Mouse (Mus musculus) limb, embryonic 11.5 days (tissue): Measurements from ENCODE around the gene Hmcn1. TPM values are rescaled to one million over a fixed set of nuclear protein-coding genes. Genes with fewer than 3 reads are reported as not detected.

Experiments used
- ATAC-seq: fragments of 200-750 bp; cut with Nextera tagmentation; 2 replicates; pipeline ENCODE4 v1.8.0; 2017; ENCODE audit warnings: low read depth; ENCODE audit not compliant: insufficient number of reproducible peaks, low FRiP score, low TSS enrichment
- DNase-seq: peaks from one replicate; pipeline ENCODE4 v3.0.0-alpha.2; 2015; ENCODE audit warnings: low spot score
- H3K27ac ChIP-seq: fragments of 300-500 bp; sonication (generic); replicated peaks from 2 replicates; pipeline ENCODE4 v1.5.1; 2014; ENCODE audit warnings: low read depth, mild to moderate bottlenecking, low read length
- H3K27me3 ChIP-seq: fragments of 300-500 bp; sonication (generic); 2 replicates; pipeline ENCODE4 v1.6.1; 2014; ENCODE audit warnings: mild to moderate bottlenecking, low read length, mixed read lengths; ENCODE audit not compliant: control insufficient read depth, insufficient read depth
- H3K36me3 ChIP-seq: fragments of 300-500 bp; sonication (generic); 2 replicates; pipeline ENCODE4 v1.6.1; 2014; ENCODE audit warnings: mild to moderate bottlenecking, low read length, moderate library complexity, mixed read lengths; ENCODE audit not compliant: control insufficient read depth, insufficient read depth
- H3K4me1 ChIP-seq: fragments of 300-500 bp; sonication (generic); 2 replicates; pipeline ENCODE4 v1.6.1; 2014; ENCODE audit warnings: low read length, mixed read lengths; ENCODE audit not compliant: control insufficient read depth, insufficient read depth
- H3K4me2 ChIP-seq: fragments of 300-500 bp; sonication (generic); 2 replicates; pipeline ENCODE4 v1.6.1; 2014; ENCODE audit warnings: low read depth, mild to moderate bottlenecking, moderate library complexity; ENCODE audit not compliant: severe bottlenecking
- H3K4me3 ChIP-seq: fragments of 300-500 bp; sonication (generic); 2 replicates; pipeline ENCODE4 v1.5.1; 2014; ENCODE audit warnings: low read depth, low read length
- H3K9ac ChIP-seq: fragments of 300-500 bp; sonication (generic); 2 replicates; pipeline ENCODE4 v1.6.1; 2014; ENCODE audit warnings: mild to moderate bottlenecking, low read length
- H3K9me3 ChIP-seq: fragments of 300-500 bp; sonication (generic); 2 replicates; pipeline ENCODE4 v1.6.1; 2016; ENCODE audit warnings: low read length; ENCODE audit not compliant: control insufficient read depth
- WGBS: fragments of 180-500 bp; shearing (Covaris S2); extraction: QIAGEN DNeasy Blood & Tissue Kit; methylation state at CpG from one replicate; pipeline ENCODE4 v1.1.7; 2014; 5-methylcytosine and 5-hydroxymethylcytosine counted together
- polyA plus RNA-seq: library from polyadenylated mRNA; unstranded; fragments of >200 nt; fragmentation: Nextera tagmentation; extraction: Ambion mirVana; gene quantifications from 2 replicates; pipeline ENCODE4 v1.2.1, GENCODE M21; 2014

Hmcn1 gene
- polyA plus RNA-seq, 1 experiment from 2014 or later, result 28.0 TPM

DNA sequence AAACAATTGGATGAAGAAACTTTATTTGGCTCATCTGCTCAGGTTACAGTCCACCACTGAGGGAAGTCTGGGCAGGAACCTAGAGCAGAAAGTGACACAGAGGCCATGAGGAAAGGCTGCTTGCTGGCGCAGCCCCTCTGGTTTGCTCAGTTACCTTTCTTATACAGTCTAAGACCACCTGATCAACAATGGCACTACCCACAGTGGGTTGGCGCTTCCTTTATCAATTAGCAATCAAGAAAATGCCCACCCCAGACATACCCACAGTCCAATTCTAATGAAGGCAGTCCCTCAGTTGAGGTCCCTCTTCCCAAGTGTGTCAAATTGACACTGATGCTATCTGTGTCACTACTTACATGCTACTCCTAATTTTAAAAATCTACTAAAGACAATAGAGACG, 14.6 kb downstream of the Hmcn1 start:
- H3K36me3 ChIP-seq, result no peaks in the 10 kb centered on the region
- H3K9ac ChIP-seq, result no peak overlapping the region
- DNase-seq (no peak), ATAC-seq (no peak)
- no peaks in the 10 kb centered on the region for H3K4me1 ChIP-seq
- no peak overlapping the region for H3K4me2 ChIP-seq
- no peak overlapping the region for H3K4me3 ChIP-seq
- no peaks in the 10 kb centered on the region for H3K27me3 ChIP-seq
- no peak overlapping the region for H3K27ac ChIP-seq
- no peaks in the 10 kb centered on the region for H3K9me3 ChIP-seq
- WGBS, result 93% methylated on average over 3 of the region's 3 CpGs

DNA sequence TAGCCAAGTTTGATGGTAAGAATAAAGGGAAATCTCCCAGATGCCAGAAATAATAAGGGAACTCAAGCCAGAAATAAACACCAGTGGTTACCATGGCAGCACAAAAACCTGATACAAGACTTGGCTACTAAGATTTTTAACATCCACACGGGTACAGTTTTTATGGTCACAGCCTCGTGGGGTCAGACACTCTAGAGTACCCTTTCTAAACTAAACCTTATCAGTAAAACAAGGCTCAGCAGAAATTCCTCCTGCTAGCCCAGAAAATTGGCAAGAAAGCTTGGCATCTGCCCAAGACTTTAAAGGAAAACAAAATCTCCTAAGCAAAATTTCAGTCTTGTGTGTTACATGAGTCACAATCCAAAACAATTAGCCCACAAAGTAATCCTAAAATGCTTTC, 17.0 kb downstream of the Hmcn1 start:
- Histone ChIP-seq H3K4me1 (no peaks in the 10 kb centered on the region), H3K36me3 (no peaks in the 10 kb centered on the region), H3K9ac (no peak overlapping the region), H3K4me2 (no peak overlapping the region), H3K9me3 (no peaks in the 10 kb centered on the region), H3K27me3 (no peaks in the 10 kb centered on the region), H3K27ac (no peak overlapping the region), H3K4me3 (no peak overlapping the region)
- no peak for DNase-seq
- ATAC-seq, result no peak
- WGBS, result 30% methylated on average over 2 of the region's 2 CpGs

DNA sequence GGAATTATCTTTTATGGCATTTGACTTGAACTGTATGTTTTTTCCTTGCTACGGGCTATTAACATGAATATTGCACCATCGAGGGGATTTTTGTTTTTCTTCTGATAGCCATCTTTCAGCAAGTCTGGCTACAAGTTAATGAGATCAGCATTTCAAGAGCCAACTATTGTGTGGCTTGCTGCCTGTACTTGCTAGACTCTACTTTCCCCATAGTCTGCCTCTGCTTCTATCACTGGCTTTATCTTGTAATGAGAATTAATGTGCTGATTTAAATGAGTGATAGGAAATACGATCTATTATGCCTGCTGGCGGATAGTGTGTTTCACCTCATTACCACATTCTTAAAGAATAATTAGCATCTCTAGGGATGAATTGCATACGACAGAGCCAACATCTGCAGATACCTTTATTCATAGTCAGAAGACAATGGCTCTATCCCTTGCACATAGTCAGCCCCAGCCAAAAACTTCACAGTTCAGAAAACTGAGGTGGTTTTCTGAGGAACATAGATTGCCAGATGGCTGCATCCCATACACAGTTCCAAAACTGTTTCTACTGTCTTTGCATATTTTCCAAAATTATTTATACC, 33.7 kb downstream of the Hmcn1 start:
- Histone ChIP-seq H3K4me1 (no peaks in the 10 kb centered on the region), H3K27ac (no peak overlapping the region), H3K36me3 (no peaks in the 10 kb centered on the region), H3K4me3 (no peak overlapping the region), H3K9ac (no peak overlapping the region), H3K4me2 (no peak overlapping the region), H3K27me3 (no peaks in the 10 kb centered on the region), H3K9me3 (no peaks in the 10 kb centered on the region)
- ATAC-seq (no peak), DNase-seq (no peak)
- WGBS, result 85% methylated on average over 5 of the region's 5 CpGs

DNA sequence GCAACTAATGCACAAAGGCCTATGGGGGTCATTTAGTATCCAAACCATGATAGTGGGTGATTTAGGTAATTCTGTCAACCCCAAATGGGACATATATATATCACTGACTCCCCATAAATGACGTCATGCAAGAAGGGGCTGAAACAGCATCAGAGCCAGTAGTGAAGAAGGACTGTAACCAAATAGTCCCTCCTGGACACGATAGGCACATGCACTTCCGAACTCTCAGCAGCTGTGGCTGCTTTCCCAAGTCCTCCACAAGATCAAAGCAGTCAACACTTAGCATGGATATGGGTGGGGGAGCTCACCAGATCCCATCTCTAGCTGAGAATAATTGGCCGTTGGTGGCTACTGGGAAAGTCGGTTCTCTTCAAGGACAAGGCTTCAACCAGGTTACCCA, 42.2 kb downstream of the Hmcn1 start:
- Histone ChIP-seq H3K27me3 (no peaks in the 10 kb centered on the region), H3K36me3 (no peaks in the 10 kb centered on the region), H3K27ac (no peak overlapping the region), H3K4me2 (no peak overlapping the region), H3K4me1 (peaks cover 13% of the 10 kb centered on the region; the same call in 1 of the 2 replicates), H3K4me3 (no peak overlapping the region), H3K9me3 (no peaks in the 10 kb centered on the region), H3K9ac (no peak overlapping the region)
- DNase-seq, result no peak
- ATAC-seq, result peak; percentile 61; the same call in 1 of the 2 replicates
- 81% methylated on average over 5 of the region's 5 CpGs for WGBS

DNA sequence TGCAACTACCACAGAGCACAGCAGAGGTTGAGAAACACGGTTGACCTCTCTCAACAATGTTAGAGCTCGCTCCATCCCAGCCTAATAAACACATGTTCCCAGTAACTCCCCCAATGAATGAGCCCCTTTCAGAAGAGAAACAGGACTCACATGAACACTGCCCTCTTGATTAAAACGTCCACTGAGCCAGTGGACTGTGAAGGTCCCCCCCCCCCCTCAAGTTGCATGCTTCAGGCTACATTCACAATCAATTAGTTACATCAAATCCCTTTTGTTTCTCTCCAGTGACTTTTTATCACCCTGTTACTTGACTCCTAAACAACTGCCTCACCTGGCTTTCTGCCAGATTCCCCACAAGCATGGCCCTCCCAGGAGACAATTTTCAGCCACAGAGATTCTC, 43.2 kb downstream of the Hmcn1 start:
- Histone ChIP-seq H3K4me2 (no peak overlapping the region), H3K4me3 (no peak overlapping the region), H3K9me3 (no peaks in the 10 kb centered on the region), H3K9ac (no peak overlapping the region), H3K27ac (no peak overlapping the region), H3K4me1 (peaks cover 13% of the 10 kb centered on the region; the same call in 1 of the 2 replicates), H3K27me3 (no peaks in the 10 kb centered on the region), H3K36me3 (no peaks in the 10 kb centered on the region)
- peak; percentile 66 for DNase-seq
- WGBS, result 6% methylated on average over 3 of the region's 3 CpGs
- ATAC-seq, result peak; percentile 78

DNA sequence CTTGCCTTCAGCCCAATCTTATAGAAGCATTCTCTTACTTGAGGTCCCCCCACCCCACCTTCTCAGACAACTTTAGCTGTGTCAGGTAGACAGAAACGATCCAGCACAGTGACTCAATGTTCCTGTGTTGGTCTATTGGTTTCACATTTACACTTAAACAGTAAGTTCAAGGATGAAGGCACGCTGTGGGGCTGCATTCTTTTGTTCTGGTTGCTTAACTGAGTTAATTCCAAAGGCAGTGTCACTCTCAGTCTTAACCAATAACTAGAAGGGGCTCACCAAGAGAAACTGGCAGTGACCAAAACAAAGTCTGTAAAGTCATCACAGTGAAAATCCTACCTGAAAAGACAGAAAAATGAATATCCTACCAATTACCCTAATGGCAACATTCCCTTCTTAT, 44.3 kb downstream of the Hmcn1 start:
- no peaks in the 10 kb centered on the region for H3K36me3 ChIP-seq
- H3K9ac ChIP-seq, result no peak overlapping the region
- H3K27me3 ChIP-seq, result no peaks in the 10 kb centered on the region
- WGBS, result 85% methylated on average over 2 of the region's 2 CpGs
- H3K9me3 ChIP-seq, result no peaks in the 10 kb centered on the region
- DNase-seq (no peak), ATAC-seq (no peak)
- no peak overlapping the region for H3K4me3 ChIP-seq
- H3K27ac ChIP-seq, result no peak overlapping the region
- no peak overlapping the region for H3K4me2 ChIP-seq
- peaks cover 17% of the 10 kb centered on the region for H3K4me1 ChIP-seq

DNA sequence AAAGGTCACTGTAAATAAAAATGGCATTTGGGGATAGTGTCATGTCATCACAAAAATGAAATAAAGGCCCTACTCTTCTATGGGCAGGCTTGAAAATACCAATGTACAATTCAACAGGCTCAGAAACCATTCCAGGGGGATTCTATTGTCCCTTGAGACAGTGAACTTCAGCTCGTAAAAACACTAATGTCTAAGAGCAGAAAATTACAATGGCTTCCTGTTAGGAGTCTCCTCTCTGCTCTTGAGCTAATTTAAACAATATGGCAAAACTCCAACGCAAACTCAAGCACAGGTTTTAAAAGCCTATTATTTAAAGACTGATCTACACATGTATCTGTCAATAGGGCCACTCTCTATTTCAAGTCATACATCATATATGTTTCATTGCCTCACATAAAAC, 49.6 kb downstream of the Hmcn1 start:
- Histone ChIP-seq H3K27me3 (no peaks in the 10 kb centered on the region), H3K4me2 (no peak overlapping the region), H3K9me3 (no peaks in the 10 kb centered on the region), H3K4me1 (peaks cover 4% of the 10 kb centered on the region), H3K9ac (no peak overlapping the region), H3K36me3 (no peaks in the 10 kb centered on the region), H3K27ac (no peak overlapping the region), H3K4me3 (no peak overlapping the region)
- no peak for DNase-seq
- 8% methylated on average over 2 of the region's 2 CpGs for WGBS
- no peak for ATAC-seq

DNA sequence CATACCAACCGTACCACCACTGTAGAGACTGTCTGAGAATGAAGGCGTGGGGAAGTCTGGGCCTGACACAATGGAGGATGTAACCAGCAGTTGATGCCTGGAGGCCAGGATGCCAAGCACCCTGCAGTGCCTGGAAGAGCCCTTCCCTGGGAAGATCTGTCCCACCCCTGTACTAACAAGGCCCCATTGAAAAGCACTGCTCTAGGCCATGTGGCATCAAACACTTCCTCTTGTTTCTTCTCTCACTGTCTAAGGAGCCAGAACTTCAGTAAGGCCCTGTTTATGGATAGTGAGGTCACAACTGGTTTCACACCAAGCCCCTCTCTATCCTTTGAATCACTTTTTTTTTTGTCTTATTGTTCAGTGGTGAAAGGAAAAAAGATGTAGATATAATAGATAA, 51.1 kb downstream of the Hmcn1 start:
- H3K4me3 ChIP-seq, result no peak overlapping the region
- DNase-seq (no peak), ATAC-seq (no peak)
- no peaks in the 10 kb centered on the region for H3K36me3 ChIP-seq
- H3K27me3 ChIP-seq, result no peaks in the 10 kb centered on the region
- H3K27ac ChIP-seq, result no peak overlapping the region
- WGBS, result 90% methylated on average over 2 of the region's 2 CpGs
- H3K4me2 ChIP-seq, result no peak overlapping the region
- H3K9ac ChIP-seq, result no peak overlapping the region
- no peaks in the 10 kb centered on the region for H3K9me3 ChIP-seq
- peaks cover 4% of the 10 kb centered on the region for H3K4me1 ChIP-seq

DNA sequence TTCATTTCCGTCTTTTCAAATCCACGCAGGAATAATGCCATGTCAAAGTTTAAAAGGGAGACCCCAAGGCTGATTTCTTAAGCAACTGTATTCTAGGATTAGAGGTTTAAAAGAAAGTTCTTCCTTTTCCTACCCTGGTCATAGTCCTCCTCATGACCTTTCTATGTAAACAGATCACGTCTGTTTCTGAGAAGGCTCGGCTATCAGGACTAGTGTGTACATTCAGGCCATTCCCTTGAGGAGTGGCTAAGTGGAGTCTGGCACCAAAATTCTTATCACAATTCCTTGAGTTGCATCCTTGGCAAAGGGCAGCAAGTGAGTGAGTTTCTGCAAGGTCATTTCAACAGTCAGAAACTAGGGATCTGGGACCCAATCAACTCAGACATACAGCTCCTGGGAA, 56.4 kb downstream of the Hmcn1 start:
- Histone ChIP-seq H3K4me2 (no peak overlapping the region), H3K27me3 (no peaks in the 10 kb centered on the region), H3K9me3 (no peaks in the 10 kb centered on the region), H3K27ac (no peak overlapping the region), H3K4me1 (0 out of 2 replicates have a peak, but pooled peaks cover 5% of the 10 kb centered on the region), H3K36me3 (no peaks in the 10 kb centered on the region), H3K4me3 (no peak overlapping the region), H3K9ac (no peak overlapping the region)
- 63% methylated on average over 4 of the region's 4 CpGs for WGBS
- ATAC-seq (no peak), DNase-seq (no peak)
